ENCODE assay signal across 23 mouse cellular contexts in genomic region chr17:85591976-85592375, GRCm38 (mm10). TPM values are rescaled to one million over a fixed set of nuclear protein-coding genes. Genes with fewer than 3 reads are reported as not detected.
"Had no signal": no experiment of that assay in that cellular context is flagged by ENCODE, and none has a peak within 500 bp of the region (broad histone marks: within the 10 kb centered on the region; RNA-seq: fewer than 3 reads in every experiment).

No protein-coding gene starts in this region.

- H3K4me3 ChIP-seq: lung, embryonic 15.5 days; megakaryocyte, embryonic 14.5 days; midbrain, embryonic 13.5 days; midbrain, embryonic 15.5 days; neural tube, embryonic 12.5 days; stomach, embryonic 15.5 days had no signal

- H3K4me1 ChIP-seq: lung, embryonic 15.5 days; megakaryocyte, embryonic 14.5 days; midbrain, embryonic 13.5 days; midbrain, embryonic 15.5 days; neural tube, embryonic 12.5 days; stomach, embryonic 15.5 days had no signal

- DNase-seq: lung, adult 2 months; lung, postnatal 14 days; lung, postnatal 36 days; right cerebral cortex, postnatal 14 days; thymus, adult 2 months; thymus, postnatal 25 days; thymus, postnatal 4 days had no signal

- H3K9ac ChIP-seq: lung, embryonic 15.5 days; midbrain, embryonic 13.5 days; midbrain, embryonic 15.5 days; neural tube, embryonic 12.5 days; stomach, embryonic 15.5 days had no signal

- ATAC-seq: lung, postnatal 0 days; midbrain, embryonic 13.5 days; midbrain, embryonic 15.5 days had no signal

- H3K27ac ChIP-seq: lung, embryonic 15.5 days; macrophage; midbrain, embryonic 13.5 days; midbrain, embryonic 15.5 days; neural tube, embryonic 12.5 days; stomach, embryonic 15.5 days; stomach, postnatal 0 days had no signal

- H3K27me3 ChIP-seq: stomach, embryonic 15.5 days had no signal

- H3K4me2 ChIP-seq: lung, embryonic 15.5 days; midbrain, embryonic 11.5 days; midbrain, embryonic 13.5 days; midbrain, embryonic 15.5 days; neural tube, embryonic 12.5 days; stomach, embryonic 15.5 days had no signal

- H3K9me3 ChIP-seq: lung, embryonic 15.5 days; midbrain, embryonic 13.5 days; midbrain, embryonic 15.5 days; neural tube, embryonic 12.5 days; stomach, embryonic 15.5 days had no signal

- H3K36me3 ChIP-seq: lung, embryonic 15.5 days; midbrain, embryonic 13.5 days; midbrain, embryonic 15.5 days; neural tube, embryonic 12.5 days; stomach, embryonic 15.5 days had no signal

RNA-seq across cellular contexts. Expression of gene Six3, which starts 21.4 kb away (rescaled TPM):
- total RNA-seq: megakaryocyte progenitor cell, adult 5-6 weeks; monocyte, adult 5-6 weeks; neutrophil, adult 5-6 weeks had no signal
- polyA plus RNA-seq: lung, adult 2 months; lung, embryonic 15.5 days; lung, postnatal 0 days; macrophage; neural tube, embryonic 12.5 days; neural tube, embryonic 14.5 days; stomach, embryonic 15.5 days; stomach, postnatal 0 days; testis, adult 2 months; urinary bladder, adult 2 months had no signal
